Mouse (Mus musculus) myocyte (in vitro differentiated cells): ENCODE measurements at regions not wholly inside any gene's neighbourhood (a gene's known extent, or its start where the extent isn't known, plus 50 kb on each side); places are given as distances from the start of the nearest gene placed in this dataset.

Experiments used
- H3K27me3 ChIP-seq: one replicate; pipeline ENCODE4 v1.6.1; 2011; ENCODE audit not compliant: control insufficient read depth, insufficient read depth, insufficient read length
- H3K36me3 ChIP-seq: one replicate; pipeline ENCODE4 v1.6.1; 2011; ENCODE audit not compliant: control insufficient read depth, insufficient read depth
- H3K4me2 ChIP-seq: one replicate; pipeline ENCODE4 v1.6.1; 2011; ENCODE audit warnings: low read depth, control low read depth
- H3K4me3 ChIP-seq: one replicate; pipeline ENCODE4 v1.5.1; 2011; ENCODE audit warnings: mild to moderate bottlenecking, control low read depth, moderate library complexity
- H3K79me2 ChIP-seq: one replicate; pipeline ENCODE4 v1.6.1; 2011; ENCODE audit not compliant: control insufficient read depth, insufficient read depth
- H3ac ChIP-seq: one replicate; pipeline ENCODE4 v1.6.1; 2011; ENCODE audit not compliant: control insufficient read depth, insufficient read length
- CEBPB ChIP-seq: IDR thresholded peaks from 2 replicates; pipeline ENCODE4 v1.6.1; 2011; ENCODE audit warnings: mild to moderate bottlenecking, moderate library complexity; ENCODE audit not compliant: poor library complexity, insufficient read depth, severe bottlenecking
- E2F4 ChIP-seq: IDR thresholded peaks from one replicate; pipeline ENCODE4 v1.6.1; 2011; ENCODE audit warnings: mild to moderate bottlenecking, control low read depth, moderate library complexity; ENCODE audit not compliant: insufficient read depth
- MAX ChIP-seq: IDR thresholded peaks from one replicate; pipeline ENCODE4 v1.6.1; 2011; ENCODE audit warnings: low read depth, mild to moderate bottlenecking, control low read depth
- MYOD1 ChIP-seq, 3 experiments: IDR thresholded peaks; one replicate each; pipeline ENCODE4 v1.6.1; 2011; ENCODE audit warnings: control low read depth in 2 of 3, low read depth in 2 of 3, mild to moderate bottlenecking in 2 of 3, moderate library complexity in 1 of 3; ENCODE audit not compliant: insufficient read length in 2 of 3, control insufficient read depth in 1 of 3
- MYOG ChIP-seq, 3 experiments: IDR thresholded peaks; one replicate each; pipeline ENCODE4 v1.6.1; 2011; ENCODE audit warnings: control low read depth in 2 of 3, low read depth in 2 of 3, mild to moderate bottlenecking in 2 of 3; ENCODE audit not compliant: insufficient read length in 2 of 3, control insufficient read depth in 1 of 3, insufficient read depth in 1 of 3
- POLR2A ChIP-seq: IDR thresholded peaks from one replicate; pipeline ENCODE4 v1.6.1; 2011; ENCODE audit warnings: low read depth, mild to moderate bottlenecking, control low read depth, moderate library complexity; ENCODE audit not compliant: insufficient read length
- POLR2AphosphoS2 ChIP-seq: IDR thresholded peaks from one replicate; pipeline ENCODE4 v1.6.1; 2011; ENCODE audit warnings: low read depth, control low read depth; ENCODE audit not compliant: insufficient read length
- REST ChIP-seq: IDR thresholded peaks from one replicate; pipeline ENCODE4 v1.6.1; 2011; ENCODE audit warnings: mild to moderate bottlenecking, control low read depth, moderate library complexity; ENCODE audit not compliant: insufficient read depth, insufficient read length
- SRF ChIP-seq: IDR thresholded peaks from one replicate; pipeline ENCODE4 v1.6.1; 2011; ENCODE audit warnings: low read depth; ENCODE audit not compliant: control insufficient read depth, insufficient read length
- TCF12 ChIP-seq: IDR thresholded peaks from one replicate; pipeline ENCODE4 v1.6.1; 2011; ENCODE audit warnings: mild to moderate bottlenecking, control low read depth; ENCODE audit not compliant: poor library complexity, insufficient read depth, severe bottlenecking
- TCF3 ChIP-seq: IDR thresholded peaks from one replicate; pipeline ENCODE4 v1.6.1; 2011; ENCODE audit warnings: low read depth, control low read depth; ENCODE audit not compliant: insufficient read length
- USF1 ChIP-seq: IDR thresholded peaks from one replicate; pipeline ENCODE4 v1.6.1; 2011; ENCODE audit warnings: low read depth, mild to moderate bottlenecking, control low read depth, moderate library complexity

DNA sequence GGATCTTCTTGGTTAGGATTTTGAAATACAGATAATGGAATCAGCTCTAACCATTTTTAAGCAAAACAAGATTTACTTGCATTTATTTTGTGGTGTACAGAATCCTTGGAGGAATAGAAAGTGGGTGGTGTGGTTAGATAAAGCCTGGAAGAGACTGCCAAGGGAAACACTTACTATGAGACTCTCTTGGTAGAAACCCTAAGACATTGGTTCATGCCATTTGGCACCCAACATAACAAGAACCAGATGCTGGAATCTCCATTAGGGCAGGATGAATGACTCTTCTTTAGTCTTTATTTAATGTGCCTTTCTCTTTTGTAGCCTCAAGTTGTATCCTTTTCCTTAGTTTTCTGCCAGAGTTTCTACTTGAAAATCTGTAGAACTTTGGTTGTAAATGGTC is 230.0 kb downstream of the Gm28710 start:
- H3K27me3 ChIP-seq: no peaks in the 10 kb centered on the region
- no peak for TF ChIP-seq MAX
- no peak for TF ChIP-seq POLR2A
- no peak for TF ChIP-seq REST
- no peak for TF ChIP-seq SRF
- TF ChIP-seq MYOD1 (IDR thresholded peaks at IDR 0.05; ENCODE audit: control insufficient read depth in 1 of 3, insufficient read length in 2 of 3, low read depth in 2 of 3): no peak
- no peak for TF ChIP-seq TCF3
- no peak for TF ChIP-seq E2F4
- no peak for TF ChIP-seq POLR2AphosphoS2
- no peak for TF ChIP-seq TCF12
- no peak for TF ChIP-seq CEBPB
- TF ChIP-seq MYOG (IDR thresholded peaks at IDR 0.05; ENCODE audit: control insufficient read depth in 1 of 3, insufficient read depth in 1 of 3, insufficient read length in 2 of 3, low read depth in 2 of 3): no peak
- no peak overlapping the region for H3ac ChIP-seq
- H3K4me2 ChIP-seq: no peak overlapping the region
- no peaks in the 10 kb centered on the region for H3K79me2 ChIP-seq
- H3K4me3 ChIP-seq: no peak overlapping the region
- H3K36me3 ChIP-seq: no peaks in the 10 kb centered on the region

DNA sequence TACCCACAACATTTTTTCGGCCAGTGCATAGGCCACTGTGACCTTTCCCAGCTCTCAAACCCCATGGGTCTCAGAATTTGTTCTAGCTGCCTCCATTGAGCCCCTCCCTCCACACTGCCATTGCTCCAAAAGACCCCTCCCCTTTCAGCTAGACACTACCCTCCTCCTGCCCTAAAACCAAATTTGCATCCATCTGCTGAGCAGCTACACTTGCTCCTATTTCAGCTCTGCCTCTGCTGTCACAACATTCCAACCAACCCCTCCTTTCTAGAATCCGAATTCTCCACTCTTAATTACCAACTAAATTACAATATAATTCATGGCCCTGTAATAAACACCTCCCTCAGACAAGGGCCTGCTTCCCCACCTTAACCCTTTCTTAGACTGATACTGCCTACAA is 262.3 kb downstream of the Gm28710 start:
- no peak for TF ChIP-seq SRF
- TF ChIP-seq USF1: no peak
- TF ChIP-seq MAX: no peak
- TF ChIP-seq CEBPB: no peak
- TF ChIP-seq TCF12: no peak
- no peak for TF ChIP-seq TCF3
- TF ChIP-seq MYOG (IDR thresholded peaks at IDR 0.05; ENCODE audit: control insufficient read depth in 1 of 3, insufficient read depth in 1 of 3, insufficient read length in 2 of 3, low read depth in 2 of 3): no peak
- no peak for TF ChIP-seq REST
- no peak for TF ChIP-seq POLR2AphosphoS2
- no peak for TF ChIP-seq MYOD1 (IDR thresholded peaks at IDR 0.05; ENCODE audit: control insufficient read depth in 1 of 3, insufficient read length in 2 of 3, low read depth in 2 of 3)
- no peak for TF ChIP-seq POLR2A
- TF ChIP-seq E2F4: no peak
- Histone ChIP-seq H3K79me2 (no peaks in the 10 kb centered on the region), H3K4me2 (no peak overlapping the region), H3ac (no peak overlapping the region), H3K36me3 (no peaks in the 10 kb centered on the region), H3K4me3 (no peak overlapping the region), H3K27me3 (no peaks in the 10 kb centered on the region)

DNA sequence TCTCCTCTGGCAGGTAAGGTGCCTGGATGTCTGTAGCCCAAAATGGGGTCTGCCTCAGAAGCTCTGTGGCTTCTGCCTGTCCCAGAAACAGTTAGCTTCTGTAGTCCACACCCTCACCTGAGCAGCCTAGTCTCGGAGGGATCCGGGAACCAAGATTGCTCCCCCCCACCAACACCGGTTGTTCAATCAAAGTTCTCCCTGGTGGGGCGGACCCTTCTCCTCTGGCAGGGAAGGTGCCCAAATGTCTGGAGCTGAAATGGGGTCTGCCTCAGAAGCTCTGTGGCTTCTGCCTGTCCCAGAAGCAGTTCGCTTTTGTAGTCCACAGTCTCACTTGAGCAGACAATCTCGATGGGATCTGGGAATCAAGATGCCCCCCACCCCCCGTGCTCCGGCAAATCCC is 273.0 kb downstream of the Gm28710 start:
- no peak overlapping the region for H3K4me3 ChIP-seq
- H3K4me2 ChIP-seq: no peak overlapping the region
- no peaks in the 10 kb centered on the region for H3K27me3 ChIP-seq
- TF ChIP-seq CEBPB (no peak), E2F4 (no peak), SRF (no peak), MAX (no peak), TCF12 (no peak), TCF3 (no peak), POLR2A (no peak)
- no peaks in the 10 kb centered on the region for H3K79me2 ChIP-seq
- no peaks in the 10 kb centered on the region for H3K36me3 ChIP-seq
- no peak overlapping the region for H3ac ChIP-seq

DNA sequence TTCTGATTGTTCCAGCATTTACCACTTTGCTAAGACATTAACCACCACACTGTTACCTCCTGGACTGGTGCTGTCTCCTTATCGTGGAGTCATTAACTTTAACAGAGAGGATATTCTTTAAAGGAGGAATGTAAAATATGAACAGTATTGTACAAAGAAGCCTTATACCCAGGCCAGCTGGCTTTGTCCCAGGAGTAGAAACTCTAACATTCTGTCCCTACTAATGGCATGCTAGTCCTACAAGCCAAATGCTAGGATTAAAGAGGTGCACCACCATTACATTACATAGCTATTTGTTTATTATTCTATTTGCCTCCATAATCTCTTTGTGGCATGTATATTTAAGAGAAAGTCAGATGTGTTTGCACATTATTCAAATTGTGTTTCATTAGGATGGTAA is 288.8 kb downstream of the Gm28710 start:
- TF ChIP-seq CEBPB (no peak), SRF (no peak), TCF12 (no peak), E2F4 (no peak), MYOD1 (IDR thresholded peaks at IDR 0.05; ENCODE audit: control insufficient read depth in 1 of 3, insufficient read length in 2 of 3, low read depth in 2 of 3) (no peak), POLR2AphosphoS2 (no peak), TCF3 (no peak), USF1 (no peak), MYOG (IDR thresholded peaks at IDR 0.05; ENCODE audit: control insufficient read depth in 1 of 3, insufficient read depth in 1 of 3, insufficient read length in 2 of 3, low read depth in 2 of 3) (no peak), MAX (no peak), REST (no peak), POLR2A (no peak)
- H3ac ChIP-seq: no peak overlapping the region
- H3K79me2 ChIP-seq: no peaks in the 10 kb centered on the region
- no peak overlapping the region for H3K4me3 ChIP-seq
- no peaks in the 10 kb centered on the region for H3K27me3 ChIP-seq
- no peaks in the 10 kb centered on the region for H3K36me3 ChIP-seq
- no peak overlapping the region for H3K4me2 ChIP-seq

DNA sequence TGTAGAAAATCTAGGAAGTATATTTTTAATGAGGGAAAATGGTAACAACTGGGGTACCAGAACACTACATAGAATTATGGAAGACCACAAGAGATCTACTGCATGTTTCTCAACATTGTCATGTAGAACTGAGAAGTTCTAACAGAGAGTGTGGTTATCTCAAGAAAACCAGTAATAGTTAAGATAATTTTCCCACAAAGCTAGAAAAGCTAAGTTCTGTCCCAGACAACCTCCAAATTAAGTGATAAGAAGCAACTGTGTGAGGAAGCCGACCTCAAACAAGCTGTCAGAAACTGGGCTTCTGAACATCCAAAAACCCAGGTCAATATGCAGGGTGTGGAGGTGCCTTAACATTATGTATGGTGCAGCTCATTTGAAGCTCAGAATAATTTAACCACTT is 261.4 kb upstream of the Speer4f2 start:
- TF ChIP-seq SRF: no peak
- no peak for TF ChIP-seq MAX
- TF ChIP-seq USF1: no peak
- TF ChIP-seq TCF12: no peak
- no peak for TF ChIP-seq REST
- TF ChIP-seq MYOD1 (IDR thresholded peaks at IDR 0.05; ENCODE audit: control insufficient read depth in 1 of 3, insufficient read length in 2 of 3, low read depth in 2 of 3): no peak
- no peak for TF ChIP-seq TCF3
- no peak for TF ChIP-seq E2F4
- no peak for TF ChIP-seq POLR2AphosphoS2
- TF ChIP-seq POLR2A: no peak
- H3K79me2 ChIP-seq: no peaks in the 10 kb centered on the region
- H3K4me3 ChIP-seq: no peak overlapping the region
- no peak overlapping the region for H3K4me2 ChIP-seq
- no peak overlapping the region for H3ac ChIP-seq
- no peaks in the 10 kb centered on the region for H3K27me3 ChIP-seq
- no peaks in the 10 kb centered on the region for H3K36me3 ChIP-seq
